Mouse (Mus musculus) retina, postnatal 1 day (tissue): ENCODE data around the gene Ephb2.
A peak's percentile ranks its signal among the peaks of the same experiment; 100 is the strongest.

Source experiments
- DNase-seq: peaks from one replicate; pipeline ENCODE4 v3.0.0-alpha.2; 2012

The Ephb2 gene

DNA sequence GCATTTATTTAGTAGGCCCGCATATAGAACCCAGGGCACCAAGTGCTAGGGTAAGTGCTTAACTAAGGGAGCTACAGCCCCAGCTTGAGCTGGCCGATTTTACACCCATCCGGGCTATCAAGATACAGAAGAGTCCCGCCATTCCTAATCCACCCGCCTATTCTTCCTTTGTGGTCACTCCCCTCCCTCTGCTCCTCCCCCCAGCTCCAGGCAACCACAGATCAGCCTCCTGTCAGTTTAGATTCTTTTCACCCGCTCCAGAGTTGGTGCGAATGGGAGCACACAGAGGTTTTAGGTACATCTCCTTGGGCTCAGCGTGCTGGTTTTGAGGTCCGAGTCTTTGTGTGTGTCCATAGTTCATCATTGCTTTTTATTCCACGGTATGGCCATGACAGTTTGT is 196.9 kb downstream of the Ephb2 start:
- peak; percentile 94 for DNase-seq

DNA sequence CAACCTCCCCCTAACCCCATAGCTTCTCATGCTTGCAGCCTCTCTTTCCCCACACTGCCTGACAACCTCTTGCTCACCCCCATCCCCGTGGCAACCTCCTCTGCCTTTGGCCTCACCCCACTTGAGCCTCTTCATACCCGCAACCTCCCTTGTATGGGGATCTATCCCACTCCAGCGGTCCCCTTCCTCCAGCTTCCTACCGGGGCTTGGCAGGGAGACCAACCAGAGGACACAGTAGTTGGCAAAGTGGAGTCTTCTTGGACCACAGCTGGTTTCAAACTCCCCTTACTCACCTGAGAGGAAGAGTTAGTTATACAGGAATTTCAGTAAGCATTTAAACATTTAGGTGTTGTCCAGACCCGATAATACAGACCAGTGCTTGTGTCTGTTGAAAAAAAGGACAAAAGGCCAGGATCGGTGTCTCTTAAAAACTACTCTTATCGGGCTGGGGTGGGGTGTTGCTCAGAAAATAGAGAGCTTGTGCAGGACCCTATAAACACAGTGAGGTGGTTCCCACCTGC is 197.5 kb downstream of the Ephb2 start:
- DNase-seq = peak; percentile 19

- peak; percentile 86 for DNase-seq
Observed at GRCm38 (mm10) chr4:136637563-136638229, 198.1 kb downstream of the Ephb2 start.

- DNase-seq = no peak
Observed at GRCm38 (mm10) chr4:136636983-136637562, 198.7 kb downstream of the Ephb2 start.

DNA sequence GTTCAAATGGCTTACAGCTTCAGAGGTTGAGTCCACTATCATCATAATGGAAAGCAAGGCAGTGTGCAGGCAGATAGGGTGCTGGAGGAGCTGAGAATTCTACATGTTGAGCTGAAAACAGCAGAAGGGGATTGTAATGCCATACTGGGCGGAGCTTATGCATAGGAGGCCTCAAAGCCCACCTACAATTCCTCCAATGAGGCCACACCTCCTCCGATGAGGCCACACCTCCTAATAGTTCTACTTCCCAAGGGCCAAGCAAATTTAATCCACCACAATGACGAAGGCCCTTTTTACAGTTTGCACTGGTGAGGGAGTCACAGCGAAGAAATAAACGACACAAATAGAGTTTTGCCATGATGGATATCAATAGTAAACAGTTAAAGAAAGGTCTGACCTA is 199.3 kb downstream of the Ephb2 start:
- peak; percentile 37 for DNase-seq

GRCm38 (mm10) chr4:136635995-136636394 is 199.8 kb downstream of the Ephb2 start:
- no peak for DNase-seq

DNA sequence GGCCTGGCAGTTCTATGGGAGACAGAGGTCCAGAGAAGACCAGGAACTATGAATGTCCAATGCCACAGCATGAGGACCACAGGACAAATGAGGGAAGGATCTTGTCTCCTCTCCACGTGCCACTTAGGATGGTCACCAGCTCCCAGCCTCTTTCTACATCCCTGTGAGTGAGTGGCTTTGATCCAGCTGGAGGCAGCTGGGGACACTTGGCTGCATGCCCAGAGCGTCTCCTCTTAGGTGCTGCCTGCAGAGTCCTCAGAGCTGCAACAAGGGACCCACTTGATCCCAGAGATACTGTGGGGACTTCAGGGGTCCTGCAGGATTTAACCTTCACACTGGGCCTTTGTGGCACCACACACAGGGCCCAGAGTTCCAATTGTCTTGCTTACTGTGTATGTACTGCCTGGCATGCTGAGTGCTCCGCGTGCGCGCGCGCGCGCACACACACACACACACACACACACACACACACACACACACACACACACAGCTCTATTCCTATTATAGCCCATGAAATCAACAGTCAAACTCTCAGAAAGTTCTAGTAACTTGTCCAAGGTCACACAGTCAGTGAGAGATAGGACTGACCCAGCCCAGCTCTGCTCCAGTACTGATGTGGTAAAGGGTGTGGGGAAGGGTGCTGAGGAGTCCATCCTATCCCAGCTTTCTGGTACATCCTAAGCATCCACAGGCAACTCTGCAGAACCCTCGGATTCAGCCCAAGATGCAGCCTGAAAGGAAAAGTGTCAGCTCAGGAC is 204.4 kb downstream of the Ephb2 start:
- DNase-seq = peak; percentile 63

GRCm38 (mm10) chr4:136626590-136626989 is 209.2 kb downstream of the Ephb2 start:
- no peak for DNase-seq

DNA sequence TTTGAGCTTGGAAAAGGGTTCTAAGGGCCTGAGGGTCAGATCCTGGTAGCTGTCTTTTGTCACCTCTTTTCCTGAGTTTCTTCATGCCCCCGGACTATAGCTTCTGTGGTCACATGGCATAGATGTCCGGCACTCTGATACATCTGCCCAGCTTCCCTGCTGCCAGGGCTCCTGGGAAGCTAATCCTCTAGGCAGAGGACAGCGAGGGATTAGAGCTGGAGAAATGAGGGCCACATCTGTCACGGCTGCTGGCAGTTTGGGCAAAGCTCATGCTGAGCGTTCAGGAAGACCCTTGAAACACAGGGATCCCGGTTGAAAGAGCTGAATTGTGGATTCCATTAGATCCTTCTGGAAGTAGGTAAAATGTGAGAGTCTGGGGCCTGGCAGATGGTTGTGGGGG is 213.4 kb downstream of the Ephb2 start, which contains the start of gene Lactbl1:
Gene Lactbl1 (plus strand): TSS at position 234 of the 400 bp plus-strand sequence.
- peak; percentile 80 for DNase-seq

DNA sequence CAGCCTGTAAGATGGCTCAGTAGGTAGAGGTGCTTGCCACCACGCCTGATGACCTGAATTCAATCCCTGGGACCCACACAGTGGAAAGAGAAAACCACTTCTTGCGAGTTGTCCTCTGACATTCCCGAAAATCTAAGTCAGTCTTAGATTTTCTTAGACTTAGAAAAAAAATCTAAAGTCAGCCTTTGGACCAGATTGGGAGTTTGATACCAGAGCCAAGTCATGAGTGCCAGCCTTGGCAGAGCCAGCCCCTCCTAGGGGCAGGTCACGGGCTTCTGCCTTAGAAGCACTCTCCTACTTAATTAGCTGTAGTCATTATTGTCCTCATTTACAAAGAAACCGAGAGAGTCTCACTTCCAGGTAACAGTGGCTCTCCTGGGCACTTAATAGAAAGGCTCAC is 213.8 kb downstream of the Ephb2 start:
- no peak for DNase-seq

- peak; percentile 86 for DNase-seq
Observed at GRCm38 (mm10) chr4:136621336-136621735, 214.5 kb downstream of the Ephb2 start.

DNA sequence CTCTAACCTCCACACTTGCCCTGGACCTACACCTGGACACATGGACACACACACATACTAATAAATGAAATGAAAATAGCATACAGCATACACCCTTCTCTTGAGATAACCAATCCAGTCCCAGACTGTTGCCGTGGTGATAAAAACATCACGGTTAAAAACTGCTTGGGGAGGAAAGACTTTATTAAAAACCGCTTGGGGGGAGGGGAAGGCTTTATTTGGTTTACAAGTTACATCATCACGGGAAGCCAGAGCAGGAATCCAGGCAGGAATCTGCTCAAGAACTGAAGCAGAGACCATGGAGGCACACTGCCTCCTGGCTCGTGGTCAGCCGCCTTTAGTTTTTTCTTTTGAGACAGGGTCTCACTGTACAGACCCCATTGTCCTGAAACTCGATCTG is 222.1 kb downstream of the Ephb2 start:
- no peak for DNase-seq

DNA sequence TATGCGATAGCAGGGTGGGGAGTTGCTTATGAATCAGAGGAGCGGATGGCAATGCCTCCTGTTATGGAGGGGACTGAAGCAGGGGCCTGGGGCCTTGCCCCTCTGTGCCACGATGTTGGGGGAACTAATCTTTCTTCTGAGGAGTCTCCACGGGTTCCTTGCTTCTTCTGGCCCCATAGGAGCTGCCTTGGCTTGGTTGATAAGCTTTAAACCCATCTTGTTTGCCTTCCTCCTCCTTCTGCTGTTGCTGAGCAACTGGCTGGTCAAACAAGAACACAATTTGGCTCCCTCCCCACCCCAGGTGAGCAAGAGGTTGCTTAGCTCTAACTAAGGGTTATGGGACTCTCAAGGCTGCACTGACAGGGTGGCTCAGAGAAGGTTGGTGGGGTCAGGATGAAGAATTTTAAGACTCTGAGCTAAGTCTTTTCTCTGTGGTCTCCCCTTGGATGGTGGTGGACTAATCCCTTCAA is 225.4 kb downstream of the Ephb2 start, which contains the start of gene Tex46:
Gene Tex46 (plus strand): TSS at position 51 of the 470 bp plus-strand sequence.
- DNase-seq = no peak

DNA sequence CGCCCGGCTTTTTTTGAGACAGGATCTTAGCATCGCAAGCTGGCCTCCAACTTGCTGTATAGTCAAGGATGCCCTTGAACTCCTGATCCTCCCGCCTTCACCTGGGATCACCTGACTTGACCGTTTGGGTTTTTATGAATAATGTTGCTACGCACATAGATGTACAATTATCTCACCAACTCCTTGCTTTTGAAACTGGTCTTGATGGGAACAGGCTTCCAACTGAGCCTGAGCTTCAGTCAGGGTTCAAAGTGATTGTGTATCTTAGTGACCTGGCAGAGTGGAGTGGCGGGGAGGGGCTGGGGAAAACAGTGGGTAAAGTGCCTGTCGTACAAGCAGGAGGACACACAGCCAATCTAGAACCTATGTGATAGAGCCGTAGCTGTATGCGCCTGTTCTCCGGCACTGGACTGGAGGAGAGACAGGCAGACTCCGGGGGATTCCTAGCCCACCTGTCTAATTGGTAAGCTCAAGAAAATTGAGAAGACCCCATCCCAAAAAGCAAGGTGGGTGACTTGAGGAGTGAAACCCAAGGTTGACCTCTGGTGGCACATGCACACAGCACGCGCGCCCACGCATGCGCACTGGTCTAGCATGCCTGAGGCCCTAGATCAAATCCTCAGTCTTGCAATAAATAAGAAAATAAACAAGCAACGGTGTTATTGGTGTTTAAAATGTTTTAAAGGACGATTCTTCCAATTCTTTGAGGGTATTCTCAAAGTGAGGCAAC is 229.9 kb downstream of the Ephb2 start:
- DNase-seq = no peak

- peak; percentile 96 for DNase-seq
Observed at GRCm38 (mm10) chr4:136602568-136602967, 233.2 kb downstream of the Ephb2 start, which contains the start of gene Kdm1a. Gene Kdm1a (minus strand): TSS chr4:136602723.

DNA sequence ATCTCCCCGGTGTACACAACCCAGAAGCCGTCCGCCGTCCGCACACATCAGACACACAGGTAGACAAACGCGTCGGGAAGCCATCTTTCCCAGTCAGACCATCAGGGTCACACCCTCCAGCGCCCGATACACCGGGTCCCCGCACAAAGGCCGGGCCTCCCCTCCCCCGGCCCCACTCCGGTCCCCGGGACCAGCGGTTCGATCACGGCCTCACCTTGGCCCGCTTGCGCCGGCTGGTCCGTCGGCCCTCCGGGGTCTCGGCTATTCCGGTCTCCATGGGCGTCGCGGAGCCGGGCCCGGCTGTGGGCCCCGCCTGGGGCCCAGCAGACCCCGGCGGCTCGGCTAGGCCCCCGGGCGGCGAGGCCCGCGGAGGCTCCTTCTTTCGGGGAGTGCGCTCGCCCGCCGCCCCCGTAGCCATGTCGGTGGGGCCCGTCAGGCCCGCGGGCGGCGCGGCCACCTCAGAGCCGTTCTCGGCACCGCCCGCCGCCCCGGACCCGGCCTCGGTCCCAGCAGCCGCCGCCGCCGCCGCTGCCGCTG is 233.7 kb downstream of the Ephb2 start:
- peak; percentile 64 for DNase-seq

DNA sequence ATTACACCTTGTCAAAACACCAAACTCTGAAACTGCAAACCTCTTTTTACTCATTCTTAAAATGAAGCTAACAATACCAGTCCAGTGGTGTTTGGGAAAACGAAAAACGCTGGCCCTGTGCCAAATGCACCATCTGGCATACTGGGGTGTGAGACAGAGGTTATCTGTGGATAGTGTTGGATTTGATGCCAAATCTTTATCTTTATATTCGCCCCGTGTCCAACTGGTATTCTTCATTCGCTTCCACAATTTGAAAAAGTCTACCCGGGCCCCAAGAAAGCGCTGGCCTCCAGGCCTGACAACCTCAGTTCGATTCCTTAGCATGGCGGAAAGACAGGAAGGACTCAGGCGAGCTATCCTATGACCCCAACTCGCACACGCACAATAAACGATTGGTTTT is 234.3 kb downstream of the Ephb2 start:
- DNase-seq = peak; percentile 76

DNA sequence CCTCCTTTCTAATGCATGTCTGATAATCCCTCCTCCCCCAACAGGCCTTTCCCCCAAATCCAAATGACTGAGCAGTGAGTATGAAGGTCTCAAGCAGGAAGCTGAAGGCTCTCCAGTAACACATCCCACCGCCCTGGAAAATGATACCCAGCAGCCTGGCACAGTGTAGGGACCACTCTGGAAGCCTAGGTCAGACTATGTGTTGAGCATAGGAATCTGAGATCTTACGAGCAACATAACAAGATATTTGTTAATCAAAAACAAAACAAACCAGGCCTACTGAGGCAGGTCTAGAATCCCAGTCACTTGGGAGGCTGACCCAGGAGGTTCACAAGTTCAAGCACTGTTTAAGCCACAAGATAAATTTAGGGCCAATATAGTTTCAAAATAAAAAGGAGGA is 235.3 kb downstream of the Ephb2 start:
- no peak for DNase-seq

- DNase-seq = peak; percentile 22
Observed at GRCm38 (mm10) chr4:136599869-136600268, 235.9 kb downstream of the Ephb2 start.

GRCm38 (mm10) chr4:136598268-136598876 is 237.4 kb downstream of the Ephb2 start:
- no peak for DNase-seq
